Mouse (Mus musculus) hindbrain, embryonic 14.5 days (tissue): ENCODE data around the gene Gnb1. TPM values are rescaled to one million over a fixed set of nuclear protein-coding genes. Genes with fewer than 3 reads are reported as not detected.
A peak's percentile ranks its signal among the peaks of the same experiment; 100 is the strongest.

Source experiments
- ATAC-seq: fragments of 200-750 bp; cut with Nextera tagmentation; 2 replicates; pipeline ENCODE4 v1.8.0; 2017; ENCODE audit warnings: moderate number of reproducible peaks, mild to moderate bottlenecking, moderate TSS enrichment, moderate library complexity; ENCODE audit not compliant: low FRiP score
- DNase-seq: peaks from one replicate; pipeline ENCODE4 v3.0.0-alpha.2; 2015; ENCODE audit warnings: low spot score
- H3K27ac ChIP-seq: fragments of 300-500 bp; sonication (generic); 2 replicates; pipeline ENCODE4 v1.5.1; 2014; ENCODE audit warnings: mild to moderate bottlenecking, moderate library complexity
- H3K27me3 ChIP-seq: fragments of 300-500 bp; sonication (generic); 2 replicates; pipeline ENCODE4 v1.6.1; 2014; ENCODE audit warnings: mild to moderate bottlenecking, low read length, mixed read lengths; ENCODE audit not compliant: control insufficient read depth, insufficient read depth
- H3K36me3 ChIP-seq: fragments of 300-500 bp; sonication (generic); replicated peaks from 2 replicates; pipeline ENCODE4 v1.6.1; 2014; ENCODE audit not compliant: control insufficient read depth, insufficient read depth
- H3K4me1 ChIP-seq: fragments of 300-500 bp; sonication (generic); replicated peaks from 2 replicates; pipeline ENCODE4 v1.6.1; 2014; ENCODE audit warnings: antibody characterized with exemption, low read length, mixed read lengths; ENCODE audit not compliant: control insufficient read depth, insufficient read depth
- H3K4me2 ChIP-seq: fragments of 300-500 bp; sonication (generic); replicated peaks from 2 replicates; pipeline ENCODE4 v1.6.1; 2014; ENCODE audit warnings: mild to moderate bottlenecking, moderate library complexity
- H3K4me3 ChIP-seq: fragments of 300-500 bp; sonication (generic); replicated peaks from 2 replicates; pipeline ENCODE4 v1.5.1; 2014; ENCODE audit warnings: mild to moderate bottlenecking, low read length
- H3K9ac ChIP-seq: fragments of 300-500 bp; sonication (generic); 2 replicates; pipeline ENCODE4 v1.6.1; 2014
- H3K9me3 ChIP-seq: fragments of 300-500 bp; sonication (generic); 2 replicates; pipeline ENCODE4 v1.6.1; 2016; ENCODE audit warnings: low read length; ENCODE audit not compliant: control insufficient read depth
- WGBS: fragments of 180-500 bp; shearing (Covaris S2); extraction: QIAGEN DNeasy Blood & Tissue Kit; methylation state at CpG from one replicate; pipeline ENCODE4 v1.1.7; 2014; 5-methylcytosine and 5-hydroxymethylcytosine counted together
- polyA plus RNA-seq: library from polyadenylated mRNA; unstranded; fragments of >200 nt; fragmentation: Nextera tagmentation; extraction: Ambion mirVana; gene quantifications from 2 replicates; pipeline ENCODE4 v1.2.1, GENCODE M21; 2014

Gene Gnb1
- polyA plus RNA-seq, 1 experiment from 2014 or later: 1,126 TPM

DNA sequence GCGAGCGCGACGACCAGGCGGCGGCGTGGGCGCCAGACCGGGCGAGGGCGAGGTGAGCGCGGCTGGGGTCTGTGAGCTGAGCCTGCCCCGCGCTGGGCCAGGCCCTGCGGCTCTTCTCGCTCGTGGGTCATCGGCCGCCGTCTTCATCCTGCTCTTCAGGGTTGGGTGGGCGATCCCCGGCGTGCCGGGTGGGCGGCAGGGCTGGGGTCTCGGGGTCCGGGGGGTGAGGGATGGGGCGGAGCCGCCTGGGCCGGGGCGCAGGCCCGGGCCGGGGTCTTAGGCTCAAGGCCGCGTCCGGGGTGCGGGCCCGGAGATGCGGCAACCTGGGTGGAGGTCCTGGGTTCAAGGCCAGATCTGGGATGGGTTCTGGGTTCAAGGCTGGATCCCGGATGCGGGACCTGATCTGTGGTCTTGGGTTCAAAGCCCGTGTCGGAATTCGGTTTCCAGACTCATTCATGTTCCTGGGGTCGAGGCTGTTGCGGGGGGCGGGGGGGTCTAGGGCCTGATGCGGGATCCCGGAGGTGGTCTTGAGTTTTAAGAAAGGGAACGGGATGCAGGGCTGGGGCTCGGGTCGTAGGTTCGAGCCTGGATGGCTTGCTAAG is 469 bp downstream of the Gnb1 start:
- Histone ChIP-seq H3K27ac (peak overlapping the region; percentile 97), H3K4me1 (peaks cover 53% of the 10 kb centered on the region), H3K9me3 (no peaks in the 10 kb centered on the region), H3K4me2 (peak overlapping the region; percentile 92), H3K36me3 (no peaks in the 10 kb centered on the region), H3K4me3 (peak overlapping the region; percentile 86), H3K27me3 (no peaks in the 10 kb centered on the region), H3K9ac (peak overlapping the region; percentile 99)
- ATAC-seq (peak; percentile 61), DNase-seq (peak; percentile 50)
- WGBS: 1% methylated on average over 41 of the region's 54 CpGs

GRCm38 (mm10) chr4:155492131-155492633 is 1.0 kb downstream of the Gnb1 start:
- Histone ChIP-seq H3K27ac (peak overlapping the region; percentile 97), H3K4me3 (peak overlapping the region; percentile 86), H3K27me3 (no peaks in the 10 kb centered on the region), H3K36me3 (no peaks in the 10 kb centered on the region), H3K9ac (peak overlapping the region; percentile 99), H3K4me2 (peak overlapping the region; percentile 92), H3K4me1 (peaks cover 53% of the 10 kb centered on the region), H3K9me3 (no peaks in the 10 kb centered on the region)
- peak; percentile 43 for DNase-seq
- under 1% methylated on average over 50 of the region's 51 CpGs for WGBS
- ATAC-seq: 0 out of 2 replicates have a peak, but pooled peaks have one; percentile 15

DNA sequence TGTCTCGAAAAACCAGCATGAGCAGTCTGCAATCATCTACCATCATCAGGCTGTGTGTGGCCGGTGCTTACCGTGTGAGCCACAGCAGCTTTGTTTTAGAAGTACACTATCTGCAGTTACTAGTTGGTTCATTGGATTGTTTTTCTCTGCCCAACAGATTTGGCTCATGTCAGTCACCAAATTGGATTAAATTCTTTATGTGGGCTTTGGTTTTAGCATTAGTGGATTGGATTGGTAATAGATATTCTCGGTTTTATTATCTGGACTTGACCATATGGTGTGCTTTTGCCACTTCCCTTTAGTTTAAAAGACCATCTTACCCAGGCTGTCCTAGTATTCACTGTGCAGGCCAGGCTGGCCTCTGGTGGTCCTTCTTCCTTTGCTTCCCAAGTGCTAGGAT is 3.7 kb downstream of the Gnb1 start:
- H3K4me3 ChIP-seq: no peak overlapping the region
- H3K4me1 ChIP-seq: peaks cover 44% of the 10 kb centered on the region
- H3K9ac ChIP-seq: no peak overlapping the region
- H3K9me3 ChIP-seq: no peaks in the 10 kb centered on the region
- DNase-seq (no peak), ATAC-seq (no peak)
- no peak overlapping the region for H3K27ac ChIP-seq
- no peaks in the 10 kb centered on the region for H3K27me3 ChIP-seq
- H3K36me3 ChIP-seq: no peaks in the 10 kb centered on the region
- H3K4me2 ChIP-seq: peak overlapping the region; percentile 92; the same call in 1 of the 2 replicates
- WGBS: 71% methylated on average over 4 of the region's 4 CpGs

- Histone ChIP-seq H3K27ac (no peak overlapping the region), H3K36me3 (no peaks in the 10 kb centered on the region), H3K4me2 (no peak overlapping the region), H3K27me3 (no peaks in the 10 kb centered on the region), H3K9me3 (no peaks in the 10 kb centered on the region), H3K4me3 (no peak overlapping the region), H3K9ac (no peak overlapping the region), H3K4me1 (peaks cover 32% of the 10 kb centered on the region)
- WGBS: 90% methylated on average over 3 of the region's 3 CpGs
- DNase-seq: no peak
- no peak for ATAC-seq
Observed at GRCm38 (mm10) chr4:155497963-155498362, 6.8 kb downstream of the Gnb1 start.

GRCm38 (mm10) chr4:155501126-155501525 is 10.0 kb downstream of the Gnb1 start:
- Histone ChIP-seq H3K9me3 (no peaks in the 10 kb centered on the region), H3K4me1 (peaks cover 11% of the 10 kb centered on the region; the same call in 1 of the 2 replicates), H3K4me2 (no peak overlapping the region), H3K27ac (no peak overlapping the region), H3K27me3 (no peaks in the 10 kb centered on the region), H3K4me3 (no peak overlapping the region), H3K36me3 (no peaks in the 10 kb centered on the region), H3K9ac (no peak overlapping the region)
- 84% methylated on average over 2 of the region's 2 CpGs for WGBS
- no peak for DNase-seq
- ATAC-seq: no peak

DNA sequence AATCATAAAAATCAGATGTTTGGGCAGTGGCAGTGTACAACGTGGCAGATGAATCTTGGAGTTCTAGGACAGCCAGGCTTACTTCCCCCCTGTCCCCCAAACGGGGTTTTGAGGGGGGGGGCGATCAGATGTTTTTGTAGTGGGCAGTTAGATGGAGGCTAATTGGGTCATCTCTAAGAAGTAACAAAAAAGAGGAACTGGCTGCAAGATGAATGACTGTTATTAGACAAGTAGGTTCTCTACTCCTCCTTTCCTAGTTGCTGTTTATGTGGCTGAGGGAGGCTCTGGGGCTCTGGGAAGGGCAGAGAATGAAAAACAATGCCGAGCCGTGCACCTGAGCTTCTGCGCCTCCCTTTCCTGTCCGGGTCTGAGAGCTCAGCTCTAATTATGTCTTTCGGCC is 13.9 kb downstream of the Gnb1 start:
- Histone ChIP-seq H3K4me3 (no peak overlapping the region), H3K36me3 (no peaks in the 10 kb centered on the region), H3K4me2 (no peak overlapping the region), H3K27me3 (no peaks in the 10 kb centered on the region), H3K27ac (no peak overlapping the region), H3K4me1 (peaks cover 9% of the 10 kb centered on the region; the same call in 1 of the 2 replicates), H3K9ac (no peak overlapping the region), H3K9me3 (no peaks in the 10 kb centered on the region)
- DNase-seq (no peak), ATAC-seq (no peak)
- WGBS: 82% methylated on average over 8 of the region's 8 CpGs

GRCm38 (mm10) chr4:155505671-155506295 is 14.6 kb downstream of the Gnb1 start:
- no peak for DNase-seq
- H3K9me3 ChIP-seq: no peaks in the 10 kb centered on the region
- WGBS: 81% methylated on average over 5 of the region's 5 CpGs
- no peak overlapping the region for H3K27ac ChIP-seq
- no peak for ATAC-seq
- H3K36me3 ChIP-seq: no peaks in the 10 kb centered on the region
- no peaks in the 10 kb centered on the region for H3K27me3 ChIP-seq
- peaks cover 9% of the 10 kb centered on the region; the same call in 1 of the 2 replicates for H3K4me1 ChIP-seq
- H3K9ac ChIP-seq: no peak overlapping the region
- H3K4me2 ChIP-seq: no peak overlapping the region
- H3K4me3 ChIP-seq: no peak overlapping the region

- H3K36me3 ChIP-seq: no peaks in the 10 kb centered on the region; the same call in 1 of the 2 replicates
- no peaks in the 10 kb centered on the region for H3K27me3 ChIP-seq
- no peak overlapping the region for H3K27ac ChIP-seq
- no peak overlapping the region for H3K4me2 ChIP-seq
- H3K9me3 ChIP-seq: no peaks in the 10 kb centered on the region
- H3K9ac ChIP-seq: no peak overlapping the region
- no peak for ATAC-seq
- H3K4me3 ChIP-seq: no peak overlapping the region
- 84% methylated on average over 4 of the region's 4 CpGs for WGBS
- H3K4me1 ChIP-seq: peaks cover 9% of the 10 kb centered on the region; the same call in 1 of the 2 replicates
- DNase-seq: no peak
Observed at GRCm38 (mm10) chr4:155508614-155509013, 17.5 kb downstream of the Gnb1 start.

- Histone ChIP-seq H3K27me3 (no peaks in the 10 kb centered on the region), H3K4me1 (no peaks in the 10 kb centered on the region), H3K9me3 (no peaks in the 10 kb centered on the region), H3K9ac (no peak overlapping the region), H3K27ac (no peak overlapping the region), H3K4me3 (no peak overlapping the region), H3K36me3 (no peaks in the 10 kb centered on the region; the same call in 1 of the 2 replicates), H3K4me2 (no peak overlapping the region)
- 65% methylated on average over 1 of the region's 1 CpGs for WGBS
- ATAC-seq: no peak
- no peak for DNase-seq
Observed at GRCm38 (mm10) chr4:155510981-155511380, 19.8 kb downstream of the Gnb1 start.
